Mouse (Mus musculus) retina, adult 2 months (tissue): ENCODE measurements around the gene Epgn.
A peak's percentile ranks its signal among the peaks of the same experiment; 100 is the strongest.

Experiments
- DNase-seq: peaks from one replicate; pipeline ENCODE4 v3.0.0-alpha.2; 2012; ENCODE audit warnings: low read depth, low spot score

Gene Epgn

DNA sequence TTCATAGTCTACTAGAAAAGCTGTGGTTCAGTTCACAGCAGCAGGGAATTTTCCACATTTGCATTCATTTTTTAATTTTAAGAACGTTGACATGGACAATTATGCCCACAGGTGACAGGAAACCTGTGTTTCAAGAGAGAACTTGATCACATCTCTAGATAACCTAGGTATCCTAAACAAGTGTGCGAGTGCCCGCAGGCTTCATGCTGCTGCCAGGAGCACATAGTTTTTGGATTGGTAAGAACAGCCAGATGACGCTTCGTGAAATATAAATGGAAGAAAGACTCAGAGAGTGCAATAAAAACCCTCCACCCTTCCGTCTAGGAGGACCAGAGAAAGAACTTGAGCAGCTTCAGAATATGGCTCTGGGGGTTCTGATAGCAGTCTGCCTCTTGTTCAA is at the start of gene Epgn:
Gene Epgn, plus strand, starts transcription at position 301 of the 400 bp plus-strand sequence.
- DNase-seq, result no peak

GRCm38 (mm10) chr5:90980297-90980696 is 47.0 kb upstream of the Epgn start:
- DNase-seq, result no peak

DNA sequence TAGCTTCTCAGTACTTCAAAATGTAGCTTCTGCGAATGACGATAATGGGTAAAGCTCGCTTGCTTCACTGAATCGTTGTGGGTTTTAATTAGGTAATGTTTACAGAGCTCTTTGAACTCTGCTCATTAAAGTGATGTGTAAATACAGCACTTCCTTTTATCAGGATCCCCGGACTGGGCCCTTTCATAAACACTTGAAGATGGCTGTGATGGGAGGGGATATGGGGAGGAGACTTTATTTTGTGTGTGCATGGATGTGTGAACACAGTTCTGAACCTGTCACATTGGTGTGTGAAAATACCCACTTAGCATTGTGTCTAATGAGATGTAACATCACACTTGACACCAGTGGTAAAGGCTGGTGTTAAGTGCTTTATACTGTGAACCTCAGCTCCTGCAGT is 39.7 kb upstream of the Epgn start:
- no peak for DNase-seq

DNA sequence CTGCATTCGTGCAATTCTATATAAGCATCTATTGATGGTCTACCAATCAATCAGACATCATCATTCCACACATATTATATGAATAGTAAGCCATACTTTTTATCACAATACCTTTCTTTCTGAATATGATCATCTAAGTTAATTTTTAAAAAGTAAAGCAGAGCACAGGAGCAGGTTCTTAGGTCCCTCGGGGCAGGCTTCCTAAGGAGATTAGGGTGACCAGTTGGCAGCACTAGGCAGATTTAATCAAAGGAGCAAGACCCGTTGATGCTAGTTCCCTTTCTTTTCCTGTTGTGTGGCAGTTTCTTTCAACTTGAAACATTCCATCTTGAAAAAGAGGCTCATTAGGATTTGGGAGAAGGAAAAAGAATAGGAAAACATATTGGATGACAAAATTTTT is 39.1 kb upstream of the Epgn start:
- no peak for DNase-seq

DNA sequence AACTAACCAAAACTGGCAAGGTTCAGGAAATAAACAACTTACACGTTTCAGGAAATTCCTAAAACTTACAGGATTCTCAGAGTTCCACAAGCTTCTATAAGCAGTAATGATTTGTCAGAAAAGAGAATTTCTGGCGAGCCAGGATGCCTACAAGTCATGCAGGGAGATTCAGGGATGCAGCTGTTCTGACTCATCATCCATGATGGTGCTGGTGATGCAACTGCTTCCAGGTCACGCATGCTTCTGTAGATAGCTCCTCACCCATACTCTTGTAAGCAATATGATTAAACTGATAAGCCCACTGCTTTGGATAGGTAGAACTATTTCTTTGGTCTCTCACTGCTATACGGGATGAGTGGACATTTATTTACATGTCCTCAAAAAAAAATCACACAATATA is 38.7 kb upstream of the Epgn start:
- DNase-seq, result no peak

DNA sequence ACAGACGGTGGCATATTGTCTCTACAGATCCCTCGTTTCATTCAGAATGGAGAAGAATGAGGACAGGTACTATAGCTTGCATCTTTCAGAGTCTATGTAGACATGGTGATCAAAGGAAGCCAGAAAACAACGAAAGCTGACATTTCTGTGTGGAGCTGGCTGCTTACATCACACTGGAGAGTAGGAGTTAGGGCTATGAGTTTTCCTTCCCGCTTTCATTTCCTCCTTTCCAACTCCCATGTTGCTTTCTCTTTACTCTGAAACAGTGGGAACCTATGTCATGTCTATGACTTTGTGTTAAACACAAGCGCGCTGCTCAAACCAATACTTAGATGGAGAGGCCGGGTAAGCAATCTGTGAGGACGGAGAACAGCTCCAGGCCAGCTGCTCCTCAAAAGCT is 27.3 kb upstream of the Epgn start:
- no peak for DNase-seq

DNA sequence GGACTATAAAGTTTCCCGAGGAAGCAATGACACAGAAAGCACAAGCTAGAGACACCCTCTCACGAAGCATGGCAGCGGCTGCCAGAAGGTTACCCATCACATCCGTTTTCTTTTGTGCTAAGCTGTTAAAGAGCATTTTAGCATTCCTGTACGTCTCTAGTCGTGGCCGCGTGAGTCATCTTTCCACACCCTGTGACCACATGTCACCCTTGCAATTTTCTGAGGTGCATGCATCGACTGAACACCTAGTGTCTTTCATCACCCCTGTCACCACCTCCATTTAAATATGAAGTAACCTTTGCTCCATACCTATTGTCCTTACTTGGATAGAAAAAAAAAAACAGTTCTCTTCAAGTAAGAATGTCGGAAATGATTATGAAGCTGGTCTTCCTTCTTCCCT is 12.0 kb upstream of the Epgn start:
- no peak for DNase-seq

GRCm38 (mm10) chr5:91023114-91023513 is 4.2 kb upstream of the Epgn start:
- no peak for DNase-seq

- DNase-seq, result no peak
Measured at GRCm38 (mm10) chr5:91027840-91028239, 576 bp downstream of the Epgn start.

- DNase-seq, result no peak
Measured at GRCm38 (mm10) chr5:91030629-91031028, 3.4 kb downstream of the Epgn start.

DNA sequence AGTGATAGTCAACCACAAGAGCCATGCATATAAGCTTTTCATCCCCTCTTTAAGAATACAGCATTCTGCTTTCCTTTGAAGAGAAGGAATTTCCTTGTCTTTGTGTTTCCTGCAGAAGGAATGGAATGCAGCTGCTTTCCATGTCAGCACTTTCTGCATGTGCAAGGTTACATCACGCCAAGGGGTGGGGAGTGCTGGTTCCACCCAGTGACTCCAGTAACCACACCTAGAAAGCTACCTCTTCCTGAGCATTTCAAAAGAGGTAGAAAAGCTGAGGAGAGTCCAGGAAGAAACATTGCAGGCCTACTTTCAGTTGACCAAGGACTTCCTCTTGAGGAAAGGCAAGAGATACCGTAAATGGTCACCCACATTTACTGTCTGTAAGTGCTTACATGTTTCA is 8.1 kb downstream of the Epgn start:
- no peak for DNase-seq

GRCm38 (mm10) chr5:91036628-91037027 is 9.4 kb downstream of the Epgn start:
- no peak for DNase-seq

GRCm38 (mm10) chr5:91037756-91038155 is 10.5 kb downstream of the Epgn start:
- no peak for DNase-seq

DNA sequence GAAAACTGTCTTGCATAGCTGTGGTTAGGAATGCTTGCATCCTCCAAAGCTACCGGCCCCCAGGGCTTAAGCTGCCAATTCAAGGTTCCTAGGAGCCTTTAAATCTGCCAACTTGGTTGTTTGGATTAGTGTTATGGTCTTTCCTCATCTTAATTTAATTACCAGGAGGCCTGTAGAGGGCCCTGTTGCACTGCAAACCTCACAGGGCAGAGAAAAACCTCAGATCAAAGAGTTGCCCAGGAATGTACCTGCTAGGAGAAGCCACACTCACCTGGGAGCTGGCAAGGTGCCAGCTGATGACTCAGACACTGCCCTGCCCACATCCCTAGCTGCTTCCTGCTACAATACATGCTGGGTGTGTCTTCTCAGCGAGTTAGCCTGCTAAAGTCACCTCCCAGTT is 11.3 kb downstream of the Epgn start:
- DNase-seq, result peak; percentile 6

DNA sequence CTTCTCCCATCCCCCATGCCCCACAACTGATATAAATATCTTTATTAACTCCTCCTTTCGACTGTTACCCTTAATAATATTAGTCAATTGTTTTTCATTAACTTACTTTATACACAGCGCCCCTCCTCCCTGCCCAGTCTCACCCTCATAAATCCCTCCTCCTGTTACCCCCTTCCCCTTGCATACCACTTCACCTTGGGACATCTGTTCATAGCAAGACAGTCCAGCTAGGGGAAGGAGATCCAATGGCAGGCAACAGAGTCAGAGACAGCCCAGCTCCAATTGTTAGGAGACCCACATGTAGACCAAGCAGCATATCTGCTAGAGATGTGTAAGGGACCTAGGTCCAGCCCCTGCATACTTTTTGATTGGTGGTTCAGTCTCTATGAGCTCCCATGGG is 11.7 kb downstream of the Epgn start:
- no peak for DNase-seq

GRCm38 (mm10) chr5:91047987-91048386 is 20.7 kb downstream of the Epgn start:
- no peak for DNase-seq

DNA sequence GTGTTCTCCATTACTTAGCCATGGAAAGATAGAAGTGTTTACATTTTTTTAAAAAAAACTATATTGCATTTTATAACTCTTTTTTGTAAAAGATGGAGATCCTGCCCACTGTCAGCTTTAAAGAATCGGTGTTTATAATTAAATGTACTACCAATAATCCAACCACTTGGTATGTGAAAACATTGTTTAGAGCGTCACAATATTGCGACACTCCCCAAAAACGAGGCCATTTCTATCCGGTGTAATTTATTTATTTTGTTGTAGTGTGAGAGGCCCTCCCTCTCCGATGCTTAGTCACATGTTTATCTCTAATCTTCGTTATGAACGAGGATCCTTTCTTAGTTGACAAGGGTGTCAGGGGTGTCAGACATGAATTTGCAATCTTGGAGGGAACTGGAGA is 21.1 kb downstream of the Epgn start:
- DNase-seq, result no peak

- DNase-seq, result no peak
Measured at GRCm38 (mm10) chr5:91072340-91072739, 45.1 kb downstream of the Epgn start.

DNA sequence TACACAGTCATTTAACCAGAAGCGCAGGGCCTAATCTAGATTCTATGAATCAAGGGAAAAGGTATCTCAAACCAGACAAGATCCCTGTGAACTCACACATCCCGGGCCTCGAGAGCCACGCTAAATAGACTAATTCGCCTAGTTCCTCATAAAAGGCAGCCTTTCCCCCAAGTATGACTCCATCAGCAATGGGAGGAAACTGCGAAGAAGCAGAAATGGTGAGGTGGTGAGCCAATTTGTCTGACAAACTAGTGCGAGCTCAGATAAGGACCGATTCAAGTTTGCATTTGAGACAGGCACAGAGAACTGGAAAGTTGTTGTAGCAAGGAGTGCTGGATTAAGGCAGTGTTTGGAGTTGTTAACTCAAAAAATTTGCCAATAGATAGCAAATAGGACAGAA is 46.4 kb downstream of the Epgn start:
- DNase-seq, result no peak

DNA sequence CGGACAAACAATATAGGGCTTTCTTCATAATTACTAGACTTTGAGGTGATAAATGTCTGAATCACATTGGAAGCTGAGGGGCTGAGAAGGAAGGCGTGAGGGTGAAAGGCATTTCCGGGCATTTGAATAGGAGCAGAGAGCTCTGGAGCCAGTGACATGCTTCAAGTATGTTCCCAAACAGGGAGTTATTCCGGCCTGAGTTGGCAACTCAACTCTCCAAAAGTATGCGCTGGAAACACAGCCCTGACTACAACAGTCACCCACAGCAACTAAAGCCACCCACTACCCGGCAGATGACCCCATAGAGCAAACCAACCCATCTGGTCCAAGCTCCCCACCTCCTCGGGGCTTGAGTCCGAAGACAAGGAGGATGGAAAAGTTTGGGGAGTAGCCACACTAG is 46.8 kb downstream of the Epgn start:
- DNase-seq, result no peak

GRCm38 (mm10) chr5:91074450-91074950 is 47.2 kb downstream of the Epgn start, which contains the start of gene Ereg:
Gene Ereg (plus strand): TSS chr5:91074622.
- DNase-seq, result no peak

GRCm38 (mm10) chr5:91075021-91075420 is 47.8 kb downstream of the Epgn start:
- no peak for DNase-seq

DNA sequence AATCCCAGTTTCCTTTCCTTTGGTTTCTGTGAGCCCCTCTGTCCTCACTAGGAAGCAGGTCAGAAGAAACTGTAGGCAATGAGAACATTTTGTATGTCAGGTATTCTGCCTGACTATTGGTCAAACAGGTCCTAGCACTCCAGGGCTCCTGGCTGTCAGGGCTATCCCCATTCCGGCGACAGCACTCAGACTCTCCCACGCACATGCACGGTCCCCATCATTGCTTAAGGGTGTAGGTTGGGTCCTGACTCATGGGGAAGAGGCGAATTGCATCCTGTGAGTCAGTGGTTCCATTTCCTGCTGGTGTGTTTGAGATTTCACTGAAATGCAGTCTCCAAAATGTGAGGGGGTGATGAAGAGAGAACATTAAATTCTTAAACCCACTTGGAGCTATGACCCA is 55.8 kb downstream of the Epgn start:
- no peak for DNase-seq
